Mouse (Mus musculus) T-helper 2 cell (primary cell): ENCODE results near the gene Rplp1.

Experiments used
- in situ Hi-C: fragments of 300-600 bp; cut with MboI, MseI; formaldehyde crosslinking; loops from one replicate; pipeline ENCODE4 v1.15.1; 2025; ENCODE audit warnings: high pct_unique_total_duplicates

The Rplp1 gene

DNA sequence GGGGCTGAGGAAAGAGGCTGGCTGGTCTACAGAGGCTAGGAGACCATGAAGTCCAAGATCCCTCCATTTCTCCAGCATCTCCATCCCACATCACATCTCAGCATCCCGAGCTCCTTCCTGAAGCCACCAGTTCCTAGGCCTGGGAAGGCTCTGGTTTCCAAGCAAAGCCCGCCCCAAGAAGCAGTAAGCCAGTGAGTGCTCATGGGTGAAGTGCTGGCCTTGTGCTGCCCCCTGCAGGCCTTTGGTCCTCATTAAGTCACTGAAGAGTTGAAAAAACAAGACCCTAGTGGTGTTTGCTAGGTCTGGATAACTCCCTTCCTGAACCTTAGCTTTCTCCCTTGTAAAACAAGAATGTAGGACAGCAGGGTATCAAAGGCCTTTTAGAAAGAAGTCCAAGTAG, 35.5 kb downstream of the Rplp1 start:
- in situ Hi-C loops, result no loop called here

DNA sequence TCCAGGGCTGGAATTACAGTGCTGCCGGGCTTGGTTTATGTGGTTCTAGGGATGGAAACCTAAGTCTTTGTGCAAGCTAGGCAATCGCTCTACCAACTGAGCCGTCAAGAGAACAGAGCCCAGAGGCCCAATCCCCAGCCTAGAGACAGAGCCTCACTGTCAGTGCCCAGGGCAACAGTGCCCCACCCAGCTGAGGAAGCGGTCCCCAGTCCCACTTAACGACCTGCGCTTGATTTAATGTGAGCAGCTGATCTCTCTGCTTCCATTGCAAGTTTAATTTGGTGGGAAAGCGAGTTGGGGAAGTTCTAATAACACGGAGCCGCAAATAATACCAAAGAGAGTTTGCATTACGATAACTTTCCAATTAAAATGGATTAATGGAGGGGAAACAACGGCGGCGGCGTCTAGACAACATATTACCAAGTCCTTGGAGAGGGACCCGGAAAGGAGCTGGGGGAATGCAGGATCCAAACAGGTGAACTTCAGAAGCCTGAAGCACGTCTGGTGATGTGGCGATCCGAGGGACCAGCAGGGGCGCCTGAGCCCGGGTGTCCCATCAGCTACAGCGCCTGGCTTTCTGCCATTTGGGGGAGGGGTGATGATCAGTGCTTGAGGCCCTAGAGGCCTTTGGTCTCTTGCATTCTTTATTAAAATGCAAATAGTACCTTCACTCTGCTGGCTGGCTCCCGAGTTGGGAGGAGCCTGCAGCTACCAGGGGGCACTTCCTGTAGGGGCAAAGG, 36.8 kb downstream of the Rplp1 start:
- in situ Hi-C loops, result no loop called here

DNA sequence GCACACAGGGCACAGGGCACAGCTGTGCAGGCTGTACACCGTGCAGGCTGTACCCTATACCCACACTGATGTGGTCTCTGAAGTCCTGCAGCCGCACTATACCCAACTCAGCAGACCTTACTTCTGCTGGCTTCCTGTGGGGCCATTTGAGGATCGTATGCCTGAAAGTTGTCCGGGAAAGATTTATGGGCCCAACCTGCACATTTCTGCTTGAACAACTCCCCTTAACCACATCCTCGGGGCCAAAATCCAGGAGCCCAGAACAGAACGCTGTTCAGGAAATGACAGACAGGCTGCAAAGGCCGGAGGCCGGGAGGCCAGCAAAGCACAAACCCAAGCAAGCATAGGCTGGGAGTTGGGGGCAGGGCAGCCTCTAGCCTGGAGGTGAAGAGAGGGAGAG, 41.0 kb downstream of the Rplp1 start:
- in situ Hi-C loops, result no loop called here

DNA sequence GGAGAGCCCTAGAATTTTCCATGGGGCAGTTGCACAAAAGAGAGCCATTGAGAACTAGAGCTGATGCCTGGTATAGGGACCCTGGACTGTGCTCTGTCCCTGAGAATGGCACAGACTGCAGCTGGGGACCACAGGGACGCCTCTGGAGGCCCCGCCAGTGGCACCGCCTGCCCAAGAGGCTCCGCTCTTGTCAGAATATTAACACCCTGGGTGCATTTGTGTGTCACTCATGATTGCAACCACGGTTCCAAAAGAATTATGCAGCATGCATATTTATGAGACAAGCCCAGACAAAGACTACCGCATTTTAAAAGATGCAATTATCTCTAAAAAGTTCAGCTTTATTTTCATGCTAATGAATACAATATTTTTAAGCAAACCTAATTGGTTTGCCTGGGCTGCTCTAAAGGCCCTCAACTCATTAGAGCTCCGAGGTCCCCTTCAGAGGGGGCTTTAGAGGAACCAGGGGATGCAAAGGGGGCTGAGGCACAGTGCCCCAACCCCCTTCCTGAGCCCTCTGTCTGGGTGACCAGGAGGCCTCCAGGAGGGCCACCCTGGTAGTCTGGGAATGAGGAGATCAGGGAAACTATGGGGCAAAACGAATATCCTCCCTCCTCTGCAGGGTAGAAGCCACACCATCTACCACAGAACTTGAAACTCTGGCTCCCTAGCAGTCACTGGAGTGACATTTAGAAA, 41.9 kb downstream of the Rplp1 start:
- in situ Hi-C loops, result no loop called here

DNA sequence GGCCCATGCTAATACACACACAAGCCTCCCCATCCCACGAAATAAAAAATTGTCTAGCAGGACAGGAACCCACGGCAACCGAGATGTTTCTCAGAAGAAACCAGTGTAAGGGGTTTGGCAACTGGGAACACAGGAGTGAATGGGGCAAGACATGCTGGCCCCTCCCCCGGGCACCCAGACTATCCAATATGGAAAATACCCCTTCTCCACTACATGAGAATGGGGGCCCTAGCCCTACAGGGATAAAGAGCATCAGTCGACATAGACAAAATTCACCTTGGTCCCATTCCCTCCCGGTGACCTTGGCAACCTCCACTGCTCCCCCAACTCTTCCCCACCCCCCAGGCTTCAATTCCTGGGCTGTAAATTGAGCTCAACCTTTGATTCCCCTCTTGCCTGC, 42.5 kb downstream of the Rplp1 start:
- in situ Hi-C loops, result no loop called here

DNA sequence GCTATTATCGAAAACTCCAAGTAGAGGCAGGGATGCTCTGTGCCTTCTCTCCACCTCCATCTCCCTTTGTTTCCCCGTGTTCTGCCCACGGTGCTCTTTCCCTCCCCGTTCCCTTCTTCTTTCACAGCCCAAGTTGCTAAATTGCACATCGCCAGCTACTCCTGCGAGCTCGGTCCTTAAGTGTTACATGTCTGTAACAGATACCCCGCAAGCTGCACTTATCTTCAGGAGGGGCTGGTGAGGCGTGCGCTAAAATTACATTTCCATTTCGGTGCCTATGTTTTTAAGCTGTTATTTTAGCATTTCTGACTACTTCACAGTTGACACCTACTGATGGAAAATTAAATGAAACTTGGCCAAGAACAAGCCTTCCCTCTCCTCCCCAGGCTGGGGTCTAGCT, 46.7 kb downstream of the Rplp1 start:
- in situ Hi-C loops, result no loop called here
